Mouse (Mus musculus) v-Abl transformed pro-B cells (cell line): ENCODE measurements at regions not wholly inside any gene's neighbourhood (a gene's known extent, or its start where the extent isn't known, plus 50 kb on each side); places are given as distances from the start of the nearest gene placed in this dataset.

Experiments
- in situ Hi-C, 2 experiments: fragments of 400-800 bp; cut with MboI; formaldehyde crosslinking; loops; one replicate each; pipeline ENCODE4 v1.15.1; 2025; ENCODE audit not compliant: unreplicated experiment in 2 of 2

- in situ Hi-C loops, result no loop called here
These were observed 188.0 kb upstream of the Camk1g start for GRCm38 (mm10) chr1:193558122-193558521.

GRCm38 (mm10) chr1:193554731-193555130 is 184.6 kb upstream of the Camk1g start:
- in situ Hi-C loops, result no loop called here

GRCm38 (mm10) chr1:193552348-193552747 is 182.2 kb upstream of the Camk1g start:
- in situ Hi-C loops, result no loop called here

- in situ Hi-C loops, result no loop called here
These were observed 181.2 kb upstream of the Camk1g start for GRCm38 (mm10) chr1:193551340-193551739.

- in situ Hi-C loops, result no loop called here
These were observed 180.7 kb upstream of the Camk1g start for GRCm38 (mm10) chr1:193550761-193551160.

- in situ Hi-C loops, result no loop called here
These were observed 177.3 kb upstream of the Camk1g start for GRCm38 (mm10) chr1:193547356-193547755.

- in situ Hi-C loops, result no loop called here
These were observed 175.9 kb upstream of the Camk1g start for GRCm38 (mm10) chr1:193546044-193546432.

GRCm38 (mm10) chr1:193545406-193546043 is 175.4 kb upstream of the Camk1g start:
- in situ Hi-C loops, result no loop called here

- in situ Hi-C loops, result no loop called here
These were observed 174.7 kb upstream of the Camk1g start for GRCm38 (mm10) chr1:193544804-193545203.

- in situ Hi-C loops, result no loop called here
These were observed 173.7 kb upstream of the Camk1g start for GRCm38 (mm10) chr1:193543834-193544233.

GRCm38 (mm10) chr1:193543284-193543683 is 173.2 kb upstream of the Camk1g start:
- in situ Hi-C loops, result no loop called here

- in situ Hi-C loops, result no loop called here
These were observed 172.0 kb upstream of the Camk1g start for GRCm38 (mm10) chr1:193541934-193542580.

GRCm38 (mm10) chr1:193541281-193541680 is 171.2 kb upstream of the Camk1g start:
- in situ Hi-C loops, result no loop called here

- in situ Hi-C loops, result no loop called here
These were observed 170.4 kb upstream of the Camk1g start for GRCm38 (mm10) chr1:193540486-193540885.

- in situ Hi-C loops, result no loop called here
These were observed 169.2 kb upstream of the Camk1g start for GRCm38 (mm10) chr1:193539261-193539660.

- in situ Hi-C loops, result no loop called here
These were observed 168.3 kb upstream of the Camk1g start for GRCm38 (mm10) chr1:193538425-193538824.

- in situ Hi-C loops, result no loop called here
These were observed 167.5 kb upstream of the Camk1g start for GRCm38 (mm10) chr1:193537616-193538015.

GRCm38 (mm10) chr1:193536552-193536951 is 166.5 kb upstream of the Camk1g start:
- in situ Hi-C loops, result no loop called here

- in situ Hi-C loops, result no loop called here
These were observed 164.4 kb upstream of the Camk1g start for GRCm38 (mm10) chr1:193534449-193534848.

- in situ Hi-C loops, result no loop called here
These were observed 156.4 kb upstream of the Camk1g start for GRCm38 (mm10) chr1:193526501-193526900.

GRCm38 (mm10) chr1:193522007-193522406 is 151.9 kb upstream of the Camk1g start:
- in situ Hi-C loops, result no loop called here

GRCm38 (mm10) chr1:193518840-193519239 is 148.7 kb upstream of the Camk1g start:
- in situ Hi-C loops, result no loop called here
